In the genomic region with DNA sequence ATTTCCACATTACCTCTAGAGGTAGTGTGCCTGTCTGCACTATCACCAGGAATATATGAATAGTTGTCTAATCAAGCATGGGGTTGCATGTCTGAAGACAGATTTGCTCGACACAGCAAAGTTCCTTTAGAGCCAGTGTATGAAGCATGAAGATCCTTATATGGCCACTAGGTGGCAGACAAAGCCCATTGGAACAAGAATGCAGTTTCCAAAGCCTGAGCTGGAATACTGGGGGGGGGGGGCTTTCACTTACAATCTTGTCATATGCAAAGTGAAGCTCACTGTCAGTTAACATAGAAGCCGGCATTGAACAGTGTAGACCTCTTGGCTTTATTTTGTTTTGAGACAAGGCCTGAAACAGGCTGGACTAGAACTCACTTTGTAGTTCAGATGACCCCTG, we compare ENCODE assay signal across 8 mouse cellular contexts. TPM values are rescaled to one million over a fixed set of nuclear protein-coding genes. Genes with fewer than 3 reads are reported as not detected.
DNase-seq lines count a peak whose midpoint lies in the region; ATAC-seq lines count a peak whose summit lies in the region.

No protein-coding gene starts in this region.

- ATAC-seq in liver, embryonic 11.5 days (replicated peaks; ENCODE audit: low FRiP score) = no peak
- peak; percentile 30; the same call in 1 of the 2 replicates for ATAC-seq in hindbrain, embryonic 11.5 days (ENCODE audit: low FRiP score)
- ATAC-seq in limb, embryonic 11.5 days (ENCODE audit: insufficient number of reproducible peaks, low FRiP score, low TSS enrichment, low read depth) = peak; percentile 35; the same call in 1 of the 2 replicates

- H3K4me1 ChIP-seq in liver, embryonic 11.5 days (replicated peaks; ENCODE audit: control insufficient read depth, insufficient read depth, low read length) = peaks cover 6% of the 10 kb centered on the region; the same call in 1 of the 2 replicates
- H3K4me1 ChIP-seq in hindbrain, embryonic 11.5 days (replicated peaks; ENCODE audit: control insufficient read depth, insufficient read depth, low read length) = no peaks in the 10 kb centered on the region
- H3K4me1 ChIP-seq in limb, embryonic 11.5 days (ENCODE audit: control insufficient read depth, insufficient read depth, low read length) = no peaks in the 10 kb centered on the region

- H3K9ac ChIP-seq in liver, embryonic 11.5 days (ENCODE audit: low read depth, low read length) = no peak overlapping the region
- no peak overlapping the region for H3K9ac ChIP-seq in hindbrain, embryonic 11.5 days (ENCODE audit: low read depth, low read length)
- H3K9ac ChIP-seq in limb, embryonic 11.5 days (ENCODE audit: low read length) = no peak overlapping the region

- DNase-seq in liver (peak; percentile 17), NIH3T3 (ENCODE audit: low read depth) (peak; percentile 84)
- no peak for DNase-seq in liver, embryonic 11.5 days (ENCODE audit: low spot score)
- peak; percentile 44 for DNase-seq in embryo, embryonic 9.5 days (ENCODE audit: extremely low spot score)
- DNase-seq in hindbrain, embryonic 11.5 days (ENCODE audit: low spot score) = peak; percentile 70
- peak; percentile 49 for DNase-seq in limb, embryonic 11.5 days (ENCODE audit: low spot score)
- DNase-seq in naive thymus-derived CD4-positive, alpha-beta T cell, adult 2 months (ENCODE audit: low read depth) = peak; percentile 66
- DNase-seq in spleen, postnatal 4 days (ENCODE audit: low spot score in 2 of 2) = no peak

- no peaks in the 10 kb centered on the region for H3K27me3 ChIP-seq in liver, embryonic 11.5 days (replicated peaks; ENCODE audit: control insufficient read depth, insufficient read depth, low read length)
- no peaks in the 10 kb centered on the region for H3K27me3 ChIP-seq in hindbrain, embryonic 11.5 days (ENCODE audit: control insufficient read depth, insufficient read depth, low read length)
- H3K27me3 ChIP-seq in limb, embryonic 11.5 days (ENCODE audit: control insufficient read depth, insufficient read depth, low read length) = 0 out of 2 replicates have a peak, but pooled peaks cover 2% of the 10 kb centered on the region

- WGBS in liver, embryonic 11.5 days = 6% methylated on average over 2 of the region's 2 CpGs
- 9% methylated on average over 2 of the region's 2 CpGs for WGBS in hindbrain, embryonic 11.5 days
- 4% methylated on average over 2 of the region's 2 CpGs for WGBS in limb, embryonic 11.5 days

- H3K36me3 ChIP-seq in liver, embryonic 11.5 days (ENCODE audit: control insufficient read depth, insufficient read depth, low read length) = no peaks in the 10 kb centered on the region
- no peaks in the 10 kb centered on the region for H3K36me3 ChIP-seq in hindbrain, embryonic 11.5 days (ENCODE audit: control insufficient read depth, insufficient read depth, low read length)
- no peaks in the 10 kb centered on the region for H3K36me3 ChIP-seq in limb, embryonic 11.5 days (ENCODE audit: control insufficient read depth, insufficient read depth, low read length)

- no peak overlapping the region for H3K4me2 ChIP-seq in liver, embryonic 11.5 days
- no peak overlapping the region for H3K4me2 ChIP-seq in hindbrain, embryonic 11.5 days (replicated peaks; ENCODE audit: low read depth, low read length)
- H3K4me2 ChIP-seq in limb, embryonic 11.5 days (ENCODE audit: low read depth, severe bottlenecking) = no peak overlapping the region

- H3K9me3 ChIP-seq in liver, embryonic 11.5 days (ENCODE audit: control insufficient read depth, low read length) = no peaks in the 10 kb centered on the region
- H3K9me3 ChIP-seq in hindbrain, embryonic 11.5 days (ENCODE audit: control insufficient read depth, low read length) = no peaks in the 10 kb centered on the region
- no peaks in the 10 kb centered on the region for H3K9me3 ChIP-seq in limb, embryonic 11.5 days (ENCODE audit: control insufficient read depth, low read length)

- no peak overlapping the region for H3K27ac ChIP-seq in liver, embryonic 11.5 days (ENCODE audit: low read depth, low read length)
- no peak overlapping the region for H3K27ac ChIP-seq in hindbrain, embryonic 11.5 days (ENCODE audit: low read depth, low read length)
- no peak overlapping the region for H3K27ac ChIP-seq in limb, embryonic 11.5 days (replicated peaks; ENCODE audit: low read depth, low read length)

- no peak overlapping the region for H3K4me3 ChIP-seq in liver, embryonic 11.5 days (ENCODE audit: low read depth, low read length)
- no peak overlapping the region for H3K4me3 ChIP-seq in hindbrain, embryonic 11.5 days (ENCODE audit: low read depth, low read length)
- no peak overlapping the region for H3K4me3 ChIP-seq in limb, embryonic 11.5 days (ENCODE audit: low read depth, low read length)

RNA-seq across cellular contexts. Expression of gene Fam209, which starts 5.5 kb away (rescaled TPM):
- polyA plus RNA-seq in liver, embryonic 11.5 days (2014; fragmentation: Nextera tagmentation; extraction: Ambion mirVana) = 0.43 and 0.74 TPM in 2 replicates
- polyA plus RNA-seq in hindbrain, embryonic 11.5 days (2014; fragmentation: Nextera tagmentation; extraction: Ambion mirVana) = 0.31 TPM in 1 of 2 replicates, not detected in the other
- not detected in 2 replicates for polyA plus RNA-seq in limb, embryonic 11.5 days (2014; fragmentation: Nextera tagmentation; extraction: Ambion mirVana)

RNA-seq across cellular contexts. Expression of gene Gcnt7, which starts 19.5 kb away (rescaled TPM):
- polyA plus RNA-seq in liver, embryonic 11.5 days (2014; fragmentation: Nextera tagmentation; extraction: Ambion mirVana) = 1.2 and 1.3 TPM in 2 replicates
- polyA plus RNA-seq in hindbrain, embryonic 11.5 days (2014; fragmentation: Nextera tagmentation; extraction: Ambion mirVana) = 0.56 and 0.97 TPM in 2 replicates
- polyA plus RNA-seq in limb, embryonic 11.5 days (2014; fragmentation: Nextera tagmentation; extraction: Ambion mirVana) = 0.56 and 1.1 TPM in 2 replicates

RNA-seq across cellular contexts. Expression of gene Rtf2, which starts 37.5 kb away (rescaled TPM):
- polyA plus RNA-seq in liver, embryonic 11.5 days (2014; fragmentation: Nextera tagmentation; extraction: Ambion mirVana) = 73.1 and 78.7 TPM in 2 replicates
- 95.5 and 102 TPM in 2 replicates for polyA plus RNA-seq in hindbrain, embryonic 11.5 days (2014; fragmentation: Nextera tagmentation; extraction: Ambion mirVana)
- polyA plus RNA-seq in limb, embryonic 11.5 days (2014; fragmentation: Nextera tagmentation; extraction: Ambion mirVana) = 74.6 and 78.9 TPM in 2 replicates

Comparison
In these comparisons a context has a peak if more than half of its experiments do, and no peak if none do; other contexts are left out.
1. DNase-seq: peak in liver (single experiment), NIH3T3 (single experiment), embryo, embryonic 9.5 days (single experiment), hindbrain, embryonic 11.5 days (single experiment), limb, embryonic 11.5 days (single experiment) and naive thymus-derived CD4-positive, alpha-beta T cell, adult 2 months (single experiment); none in liver, embryonic 11.5 days (single experiment) and spleen, postnatal 4 days (0 of 2).